Mouse (Mus musculus) lung, adult 2 months (tissue): ENCODE results near the gene Reps1. TPM values are rescaled to one million over a fixed set of nuclear protein-coding genes. Genes with fewer than 3 reads are reported as not detected.

Experiments used
- DNase-seq: peaks from one replicate; pipeline ENCODE4 v3.0.0; 2022
- H3K4me1 ChIP-seq: fragments of 200-500 bp; 2 replicates; pipeline ENCODE4 v1.6.1; 2011; ENCODE audit warnings: low read length; ENCODE audit not compliant: control insufficient read depth, insufficient read depth
- H3K4me3 ChIP-seq: fragments of 200-500 bp; replicated peaks from 2 replicates; pipeline ENCODE3; 2011; ENCODE audit warnings: low read depth, mild to moderate bottlenecking, control low read depth, low read length; ENCODE audit errors: extremely low read depth
- CTCF ChIP-seq: fragments of 200-500 bp; IDR thresholded peaks from 2 replicates; pipeline ENCODE4 v1.5.1; 2011; ENCODE audit warnings: mild to moderate bottlenecking, low read length, control low read depth; ENCODE audit not compliant: insufficient read depth
- POLR2A ChIP-seq: fragments of 200-500 bp; IDR thresholded peaks from 2 replicates; pipeline ENCODE4 v1.6.1; 2011; ENCODE audit warnings: low read depth, mild to moderate bottlenecking, control low read depth, low read length, borderline replicate concordance; ENCODE audit errors: extremely low read depth
- WGBS: fragments of 180-500 bp; shearing (Covaris S2); methylation state at CpG from one replicate; pipeline ENCODE4 v1.1.7; 2018; 5-methylcytosine and 5-hydroxymethylcytosine counted together
- polyA plus RNA-seq: library from polyadenylated mRNA; depleted of rRNA; stranded (reverse); fragments of >200 nt; gene quantifications from 2 replicates; pipeline ENCODE4 v1.2.3, GENCODE M21; 2012

Gene Reps1
- polyA plus RNA-seq, 1 experiment, result 49.6 TPM

DNA sequence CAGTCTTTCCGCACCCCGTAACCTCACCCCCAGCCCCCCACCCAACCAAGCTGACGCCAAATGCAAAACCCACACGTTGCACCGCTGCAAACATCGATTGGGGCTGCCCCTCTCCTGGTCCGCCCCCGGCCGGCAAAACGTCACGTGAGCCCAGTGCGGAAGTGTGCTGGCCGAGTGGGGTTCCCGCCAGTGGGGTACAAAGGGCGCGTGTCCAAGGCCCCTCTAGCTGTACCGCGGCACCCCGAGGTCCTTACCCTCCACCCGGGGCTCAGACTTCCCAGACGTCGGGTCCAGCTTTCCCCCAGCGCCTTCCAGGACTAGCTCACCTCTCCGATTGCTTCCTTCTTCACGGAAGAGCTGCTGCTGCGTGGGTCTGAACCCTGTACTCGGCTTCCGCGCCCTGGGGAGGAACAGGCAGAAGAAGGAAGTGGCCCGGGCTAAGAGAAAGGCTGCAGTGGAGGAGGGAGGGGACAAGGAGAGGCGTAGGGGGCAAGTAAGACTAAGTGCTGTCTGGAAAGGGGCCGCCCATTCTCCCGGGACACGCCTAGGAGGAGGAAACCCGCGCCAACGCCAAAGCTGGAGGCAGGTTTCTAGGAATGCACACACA lies 32.8 kb upstream of the Reps1 start, which contains the start of gene Abracl:
Abracl (minus strand) TSS at position 548 of the 607 bp plus-strand sequence.
- Histone ChIP-seq H3K4me3 (peak within 1 kb of the TSS; percentile 79), H3K4me1 (peaks cover 2% of the 10 kb centered on the region; the same call in 1 of the 2 replicates)
- TF ChIP-seq POLR2A (peak; percentile 76; the same call in 1 of the 2 replicates), CTCF (no peak)
- under 1% methylated on average over 37 of the region's 37 CpGs for WGBS
- DNase-seq, result peak; percentile 70

DNA sequence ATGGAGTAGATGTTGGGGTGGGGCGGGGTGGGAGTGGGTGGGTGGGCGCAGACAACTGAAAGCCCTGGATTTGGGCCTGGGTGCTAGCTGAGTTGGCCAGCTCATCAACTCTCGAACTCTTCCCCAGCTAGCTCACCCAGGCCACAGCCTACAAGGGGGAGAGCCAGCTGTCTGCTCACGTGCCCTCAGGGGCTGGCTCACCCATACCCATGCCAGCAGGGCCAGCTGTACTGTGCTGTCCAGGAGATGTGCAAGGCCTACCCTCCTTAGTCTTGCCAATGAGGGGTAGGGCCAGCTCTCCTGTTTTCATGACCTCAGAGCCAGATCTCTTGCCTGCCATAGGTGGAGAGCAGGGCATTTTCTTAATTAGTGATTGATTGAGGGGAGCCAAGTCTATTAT lies 21.3 kb upstream of the Reps1 start:
- TF ChIP-seq POLR2A, result no peak
- no peak for TF ChIP-seq CTCF
- H3K4me3 ChIP-seq, result no peak overlapping the region
- no peak for DNase-seq
- H3K4me1 ChIP-seq, result peaks cover 2% of the 10 kb centered on the region; the same call in 1 of the 2 replicates
- 98% methylated on average over 4 of the region's 4 CpGs for WGBS

DNA sequence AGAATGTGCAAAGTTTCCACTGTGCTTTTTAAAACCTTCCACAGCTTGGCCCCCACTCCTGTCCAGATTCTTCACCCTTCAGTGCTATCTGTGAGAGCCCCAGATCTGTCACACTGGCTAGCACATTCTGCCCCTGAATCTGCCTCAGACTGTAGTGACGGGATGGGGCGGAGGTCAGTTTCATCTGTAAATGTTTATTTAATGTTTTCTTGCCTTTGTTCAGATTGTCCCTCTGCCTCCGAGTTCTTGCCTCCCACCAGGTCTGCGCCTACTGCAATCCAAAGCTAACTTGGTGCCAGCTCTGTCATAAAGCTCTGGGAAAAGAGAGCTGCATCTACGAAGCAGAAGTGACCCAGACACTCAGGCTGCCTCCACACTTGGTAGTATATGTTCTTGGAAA lies 18.8 kb upstream of the Reps1 start:
- no peak for DNase-seq
- Histone ChIP-seq H3K4me3 (no peak overlapping the region), H3K4me1 (peaks cover 2% of the 10 kb centered on the region; the same call in 1 of the 2 replicates)
- no peak for TF ChIP-seq CTCF
- TF ChIP-seq POLR2A, result no peak
- 39% methylated on average over 5 of the region's 5 CpGs for WGBS

DNA sequence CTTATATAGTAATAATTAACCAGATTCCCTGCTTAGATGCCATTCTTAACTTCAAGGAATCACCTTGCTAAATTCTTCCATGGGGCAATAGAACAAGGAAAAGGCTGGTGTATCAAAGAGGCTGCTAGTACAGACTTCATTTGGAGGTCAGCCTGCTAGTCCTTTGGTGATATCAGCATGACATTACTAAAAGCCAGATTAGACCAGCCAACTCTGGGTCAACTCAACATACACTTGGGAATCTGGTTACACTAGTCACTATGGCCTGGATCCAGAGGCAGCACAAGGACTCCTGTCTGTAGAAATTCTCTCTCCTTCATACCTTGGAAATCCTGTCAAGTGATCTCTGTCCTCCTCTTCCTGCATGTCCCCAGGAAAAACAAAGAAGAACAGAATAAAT lies 9.3 kb upstream of the Reps1 start:
- DNase-seq, result no peak
- Histone ChIP-seq H3K4me1 (no peaks in the 10 kb centered on the region), H3K4me3 (no peak overlapping the region)
- no peak for TF ChIP-seq CTCF
- TF ChIP-seq POLR2A, result no peak

DNA sequence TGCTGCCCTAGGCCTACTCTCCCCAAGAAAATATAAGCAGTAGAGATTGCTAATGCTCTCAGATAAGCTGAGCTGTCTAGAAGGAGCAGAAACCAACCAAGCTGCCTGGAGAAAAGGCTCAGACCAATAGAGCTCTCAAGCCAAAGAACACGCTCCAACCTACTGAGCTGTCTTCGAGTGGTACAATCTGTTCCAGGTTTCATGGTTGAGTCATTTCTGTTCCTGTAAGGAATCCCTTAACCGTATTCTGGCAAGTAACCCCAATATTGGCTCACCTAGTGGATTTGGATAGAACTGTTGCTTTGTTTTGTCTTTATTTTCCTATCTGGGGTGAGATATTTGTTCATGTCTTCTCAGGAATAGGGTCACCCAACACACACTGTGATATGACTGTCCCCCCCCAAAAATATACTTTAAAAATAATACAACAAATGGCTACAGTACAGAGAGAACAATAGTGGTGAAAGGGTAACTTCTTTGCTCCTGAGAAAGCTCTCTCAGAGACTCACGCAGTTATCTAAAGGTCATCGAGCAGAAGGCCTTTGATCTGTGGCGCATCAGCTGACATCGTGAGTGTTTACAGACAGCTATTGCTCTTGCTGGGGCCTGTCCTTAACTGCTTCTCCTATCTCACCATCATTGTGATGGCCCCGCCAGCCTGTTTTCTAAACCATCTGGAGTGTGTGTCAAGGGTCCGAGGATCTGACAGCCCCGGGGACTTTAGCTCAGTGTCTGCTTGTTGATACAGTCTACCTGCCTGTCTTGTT lies 8.1 kb upstream of the Reps1 start:
- no peak for DNase-seq
- 63% methylated on average over 10 of the region's 10 CpGs for WGBS
- Histone ChIP-seq H3K4me3 (no peak overlapping the region), H3K4me1 (no peaks in the 10 kb centered on the region)
- TF ChIP-seq CTCF, result no peak

DNA sequence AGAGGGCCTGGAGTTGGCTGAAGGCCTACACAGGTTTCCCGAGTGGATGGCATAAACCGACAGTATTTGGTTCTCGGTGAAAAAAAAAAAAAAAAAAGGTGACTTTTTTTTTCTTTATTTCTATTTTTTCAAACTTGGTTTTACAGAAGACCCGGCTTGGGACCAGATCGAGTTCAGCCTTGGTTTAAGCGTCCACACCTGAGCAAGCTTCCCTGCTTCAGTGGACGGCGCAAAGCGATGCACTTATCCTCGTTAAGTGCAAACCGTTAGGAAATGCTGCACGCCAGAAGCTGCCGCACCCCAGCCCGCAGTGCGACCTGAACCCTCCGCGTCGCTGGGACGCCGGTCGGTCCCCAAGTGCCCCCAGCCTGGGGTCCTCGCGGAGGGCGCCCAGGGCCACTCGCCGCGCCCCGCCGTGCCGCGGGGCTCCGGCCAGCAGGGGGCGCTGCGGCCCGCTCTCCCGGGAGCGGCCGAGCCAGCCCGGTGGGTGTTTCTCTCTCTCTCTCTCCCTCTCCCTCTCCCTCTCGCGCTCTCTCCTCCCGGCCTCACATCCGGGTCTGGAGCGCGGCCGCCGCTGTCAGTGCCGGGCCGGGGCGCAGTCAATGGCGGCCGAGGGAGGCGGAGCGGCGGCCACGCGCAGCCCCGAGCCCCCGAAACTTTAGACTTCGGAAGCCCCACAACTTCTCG lies 509 bp upstream of the Reps1 start:
- peak overlapping the region; percentile 98 for H3K4me3 ChIP-seq
- peak; percentile 80 for DNase-seq
- peaks cover 9% of the 10 kb centered on the region for H3K4me1 ChIP-seq
- WGBS, result 4% methylated on average over 45 of the region's 61 CpGs
- TF ChIP-seq POLR2A, result 0 out of 2 replicates have a peak, but pooled peaks have one; percentile 41
- TF ChIP-seq CTCF, result 0 out of 2 replicates have a peak, but pooled peaks have one; percentile 5

DNA sequence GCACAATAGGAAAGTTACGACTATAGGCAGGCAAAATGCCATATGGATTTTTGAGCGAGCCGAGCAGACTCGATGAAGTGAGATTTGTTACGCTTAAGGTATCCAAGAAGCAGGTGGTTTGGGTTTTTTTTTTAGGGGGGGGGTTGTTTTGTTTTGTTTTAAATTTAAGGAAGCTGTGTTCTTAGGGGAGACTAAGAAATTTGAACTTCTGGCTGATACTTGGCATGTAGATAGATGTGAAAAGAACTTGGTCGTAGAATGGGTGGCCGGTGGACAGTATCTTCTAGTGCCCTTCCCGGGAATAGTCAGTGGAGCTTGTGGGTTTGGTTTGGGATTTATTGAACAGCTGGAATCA lies 707 bp downstream of the Reps1 start:
- WGBS, result under 1% methylated on average over 8 of the region's 8 CpGs
- DNase-seq, result no peak
- H3K4me3 ChIP-seq, result peak overlapping the region; percentile 98
- TF ChIP-seq POLR2A (no peak), CTCF (no peak)
- peaks cover 9% of the 10 kb centered on the region for H3K4me1 ChIP-seq

DNA sequence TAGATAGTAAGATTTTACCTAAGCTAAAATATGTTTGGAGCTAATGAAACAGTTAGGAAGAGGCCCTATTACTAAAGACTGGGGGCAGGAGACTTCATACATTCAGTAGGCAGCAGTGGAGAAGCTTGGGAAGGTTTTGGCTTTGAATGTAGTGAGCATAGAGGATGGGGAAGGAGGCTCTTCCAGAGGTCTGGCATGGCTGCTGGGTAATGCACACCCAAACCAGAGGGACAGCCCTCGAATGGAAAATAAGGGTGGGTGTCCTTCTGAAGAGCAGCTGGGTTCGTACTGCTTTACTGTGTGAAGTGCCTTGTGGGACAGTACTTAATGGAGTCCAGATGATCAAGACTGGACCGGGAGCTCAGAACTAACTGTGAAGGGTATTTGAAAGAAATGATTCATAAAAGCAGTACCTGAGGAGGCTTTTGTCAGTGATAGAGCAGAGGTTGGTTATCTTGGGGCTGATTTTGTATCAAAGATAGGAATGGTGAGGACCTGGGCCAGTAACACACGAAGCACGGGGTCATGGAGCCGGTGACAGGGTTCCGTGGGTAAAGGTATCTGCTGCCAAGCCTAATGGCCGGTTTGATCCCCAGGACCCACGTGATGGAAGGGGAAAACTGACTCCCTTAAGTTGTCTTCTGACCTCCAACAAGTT lies 3.1 kb downstream of the Reps1 start:
- DNase-seq, result no peak
- Histone ChIP-seq H3K4me1 (peaks cover 9% of the 10 kb centered on the region), H3K4me3 (no peak overlapping the region)
- TF ChIP-seq CTCF, result no peak
- no peak for TF ChIP-seq POLR2A
- 84% methylated on average over 9 of the region's 9 CpGs for WGBS

DNA sequence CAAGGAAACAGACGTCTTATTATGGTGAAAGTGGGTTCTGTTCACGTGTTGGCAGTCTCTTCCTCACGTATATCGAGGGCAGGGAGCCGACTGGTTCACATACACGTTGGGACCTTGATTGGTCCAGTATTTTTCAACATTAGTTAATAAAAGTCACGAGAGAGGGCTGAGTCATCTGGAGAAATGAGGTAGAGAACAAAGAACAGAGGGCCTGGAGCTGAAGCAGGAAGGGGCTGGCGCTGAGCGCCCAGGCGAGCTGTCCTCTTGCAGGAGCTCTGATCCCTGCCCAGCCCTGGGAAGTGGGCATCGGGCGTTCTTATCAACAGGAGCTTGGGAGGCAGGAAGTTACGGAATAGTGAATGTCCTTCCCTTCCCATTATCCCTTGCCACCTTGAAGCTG lies 4.1 kb downstream of the Reps1 start:
- Histone ChIP-seq H3K4me3 (no peak overlapping the region), H3K4me1 (peaks cover 9% of the 10 kb centered on the region)
- DNase-seq, result no peak
- WGBS, result 46% methylated on average over 13 of the region's 13 CpGs
- TF ChIP-seq POLR2A (no peak), CTCF (no peak)
